Mouse (Mus musculus): ENCODE results near the gene Lrfn4. TPM values are rescaled to one million over a fixed set of nuclear protein-coding genes. Genes with fewer than 3 reads are reported as not detected.

The Lrfn4 gene
- polyA plus RNA-seq (2017; shearing (Covaris generic)): 1 to 10 TPM in 1 of 2 experiments, under 1 TPM in 1; 0.42 to 1.0 TPM

DNA sequence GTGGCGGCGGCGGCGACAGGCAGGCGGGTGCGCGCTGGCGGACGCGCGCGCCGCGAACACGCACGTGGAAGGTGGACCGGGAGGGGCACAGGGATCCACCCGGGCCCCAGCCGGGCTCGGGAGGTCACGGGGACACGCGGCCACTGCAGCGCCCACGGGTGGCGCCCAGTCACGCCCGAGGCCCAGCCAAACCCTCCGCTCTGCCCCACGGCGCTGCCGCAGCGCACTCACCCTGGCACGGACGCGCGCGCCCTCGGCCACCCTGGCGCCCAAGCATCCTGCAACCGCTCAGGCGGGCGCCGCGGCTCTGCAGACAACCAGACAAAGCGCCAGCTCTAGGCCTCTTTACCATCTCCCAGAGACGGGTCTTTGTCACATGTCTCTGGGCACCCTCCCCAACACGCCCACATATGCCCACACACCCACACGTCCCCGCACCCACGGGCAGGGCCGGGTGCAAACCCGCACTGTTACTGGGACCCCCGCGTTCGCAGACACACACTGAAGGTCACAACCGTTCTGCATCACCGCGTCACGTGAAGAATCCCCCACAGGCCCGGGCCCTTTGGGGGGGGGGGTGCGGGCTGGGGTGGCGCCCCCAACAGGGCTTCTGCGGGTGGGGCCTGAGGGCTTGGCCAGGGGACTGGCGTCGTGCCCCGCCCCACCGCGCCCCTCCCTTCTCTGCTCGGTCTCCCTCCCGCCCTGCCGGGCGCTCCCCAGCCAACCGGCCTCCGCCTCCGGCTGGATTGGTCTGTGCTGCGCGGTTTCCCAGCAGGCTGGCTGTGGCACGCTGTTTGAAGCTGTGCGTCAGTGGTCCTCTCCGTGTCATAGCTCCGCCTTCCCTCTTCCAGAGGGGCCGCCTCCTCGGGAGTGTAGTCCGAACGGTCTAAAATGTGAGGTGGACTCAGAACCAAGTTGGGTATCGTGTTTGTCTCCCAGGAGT lies at the start of gene Lrfn4:
Lrfn4 (minus strand) TSS at position 517 of the 943 bp plus-strand sequence.

DNA sequence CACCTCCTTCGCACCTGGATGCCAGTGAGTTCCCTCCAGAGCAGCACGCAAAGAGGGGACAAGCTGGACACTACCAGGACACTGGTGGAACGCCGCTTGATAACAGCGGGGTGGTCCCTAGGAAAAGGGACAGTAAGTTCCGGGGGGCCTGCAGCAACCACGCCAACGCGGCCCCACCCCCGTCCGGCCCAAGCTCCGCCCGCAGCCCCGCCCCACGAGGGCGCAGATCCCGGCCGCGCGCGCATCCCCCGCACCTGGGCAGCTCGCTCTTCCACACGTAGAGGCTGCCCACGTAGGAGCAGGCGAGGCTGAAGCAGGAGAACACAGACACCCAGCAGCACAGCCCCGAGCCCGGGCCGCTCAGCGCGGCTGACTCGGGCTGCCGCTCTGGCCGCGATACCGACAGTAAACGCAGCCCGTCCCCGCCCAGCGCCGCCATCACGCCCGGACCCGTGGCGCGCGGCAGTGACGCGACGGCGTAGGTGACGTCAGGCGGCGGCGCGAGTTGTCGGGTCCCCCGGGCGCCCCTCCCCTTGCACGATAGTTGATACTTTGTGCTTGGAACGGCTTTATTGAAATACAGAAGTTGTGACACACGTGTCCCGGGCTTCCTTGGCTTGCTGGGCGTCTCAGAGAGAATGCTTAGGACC lies 9.8 kb upstream of the Lrfn4 start, which contains the start of gene Rce1:
Rce1 (minus strand) TSS at position 463 of the 650 bp plus-strand sequence.

Other genes with a start within 250 kb of the Lrfn4 start
- gene Kdm2a, start 217.4 kb downstream of the Lrfn4 start, polyA plus RNA-seq (2017; shearing (Covaris generic)): 10 to 100 TPM; 51.4 to 63.5 TPM
- 10 to 100 TPM in 1 of 2 experiments, not detected in 1; 11.2 TPM for gene Rhod, start 176.2 kb downstream of the Lrfn4 start, polyA plus RNA-seq (2017; shearing (Covaris generic))
- under 1 TPM in 1 of 2 experiments, not detected in 1; 0.16 TPM for gene Syt12, start 138.2 kb downstream of the Lrfn4 start, polyA plus RNA-seq (2017; shearing (Covaris generic))
- gene 2010003K11Rik, start 117.1 kb downstream of the Lrfn4 start, polyA plus RNA-seq (2017; shearing (Covaris generic)): not detected
- 1 to 10 TPM in 1 of 2 experiments, under 1 TPM in 1; 0.64 to 2.2 TPM for gene Pcx, start 105.2 kb downstream of the Lrfn4 start, polyA plus RNA-seq (2017; shearing (Covaris generic))
- 10 to 100 TPM; 55.2 to 61.6 TPM for gene Rce1, start 10.0 kb upstream of the Lrfn4 start, polyA plus RNA-seq (2017; shearing (Covaris generic))
- gene Gm960, start 83.0 kb upstream of the Lrfn4 start, polyA plus RNA-seq (2017; shearing (Covaris generic)): under 1 TPM in 1 of 2 experiments, not detected in 1; 0.74 TPM
- under 1 TPM; 0.18 to 0.80 TPM for gene Sptbn2, start 95.5 kb upstream of the Lrfn4 start, polyA plus RNA-seq (2017; shearing (Covaris generic))
- gene Rbm4b, start 140.8 kb upstream of the Lrfn4 start, polyA plus RNA-seq (2017; shearing (Covaris generic)): 10 to 100 TPM; 35.8 TPM
- gene Rbm4, start 178.2 kb upstream of the Lrfn4 start, polyA plus RNA-seq (2017; shearing (Covaris generic)): 10 to 100 TPM; 47.2 to 53.7 TPM
- gene Gm21992, start 195.9 kb upstream of the Lrfn4 start, polyA plus RNA-seq (2017; shearing (Covaris generic)): 10 to 100 TPM; 24.6 to 37.9 TPM
- 10 to 100 TPM; 37.0 to 61.2 TPM for gene Rbm14, start 196.0 kb upstream of the Lrfn4 start, polyA plus RNA-seq (2017; shearing (Covaris generic))
- 100 to 1,000 TPM; 132 to 164 TPM for gene Ccs, start 223.7 kb upstream of the Lrfn4 start, polyA plus RNA-seq (2017; shearing (Covaris generic))
- under 1 TPM; 0.05 to 0.41 TPM for gene Ccdc87, start 223.7 kb upstream of the Lrfn4 start, polyA plus RNA-seq (2017; shearing (Covaris generic))
- 1 to 10 TPM; 3.3 to 6.6 TPM for gene Ctsf, start 239.5 kb upstream of the Lrfn4 start, polyA plus RNA-seq (2017; shearing (Covaris generic))